Mouse (Mus musculus): ENCODE measurements around the gene Ctrl. TPM values are rescaled to one million over a fixed set of nuclear protein-coding genes. Genes with fewer than 3 reads are reported as not detected.

Ctrl gene
- polyA plus RNA-seq, 1 experiment from 2014 or later = 0.63 TPM

DNA sequence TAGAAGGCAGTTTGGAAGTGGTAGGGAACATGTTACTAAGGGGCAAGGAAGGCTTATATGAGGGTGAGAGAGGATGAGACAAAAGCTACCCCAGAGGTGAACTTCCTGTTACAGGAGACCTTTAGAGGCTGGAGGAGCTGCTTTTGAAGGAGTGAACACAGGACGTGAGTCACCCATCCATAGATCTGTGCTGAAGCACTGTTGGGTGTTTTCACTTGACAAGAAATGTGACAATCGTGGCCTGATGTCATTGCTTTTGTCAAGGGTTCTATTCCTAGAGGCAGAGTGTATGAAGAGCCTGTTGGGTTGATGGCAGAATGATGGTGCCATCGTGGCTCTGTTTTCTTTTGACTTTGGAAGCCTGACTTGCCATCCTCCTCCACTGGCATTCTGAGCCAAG, 14.3 kb downstream of the Ctrl start:
- Histone ChIP-seq H3K9me3 (ENCODE audit: control insufficient read depth) (no peaks in the 10 kb centered on the region), H3K27ac (ENCODE audit: low read depth, low read length) (no peak overlapping the region), H3K4me1 (replicated peaks; ENCODE audit: control insufficient read depth, insufficient read depth, low read length) (no peaks in the 10 kb centered on the region), H3K36me3 (ENCODE audit: control insufficient read depth, insufficient read depth) (peaks cover 8% of the 10 kb centered on the region), H3K9ac (ENCODE audit: low read depth, low read length) (no peak overlapping the region), H3K4me2 (replicated peaks; ENCODE audit: low read depth) (no peak overlapping the region), H3K27me3 (replicated peaks; ENCODE audit: control insufficient read depth, insufficient read depth, low read length) (no peaks in the 10 kb centered on the region), H3K4me3 (ENCODE audit: low read depth, low read length) (no peak overlapping the region)
- no peak for TF ChIP-seq CTCF (IDR thresholded peaks at IDR 0.05; ENCODE audit: low read depth)
- no peak for ATAC-seq
- 85% methylated on average over 3 of the region's 3 CpGs for WGBS

DNA sequence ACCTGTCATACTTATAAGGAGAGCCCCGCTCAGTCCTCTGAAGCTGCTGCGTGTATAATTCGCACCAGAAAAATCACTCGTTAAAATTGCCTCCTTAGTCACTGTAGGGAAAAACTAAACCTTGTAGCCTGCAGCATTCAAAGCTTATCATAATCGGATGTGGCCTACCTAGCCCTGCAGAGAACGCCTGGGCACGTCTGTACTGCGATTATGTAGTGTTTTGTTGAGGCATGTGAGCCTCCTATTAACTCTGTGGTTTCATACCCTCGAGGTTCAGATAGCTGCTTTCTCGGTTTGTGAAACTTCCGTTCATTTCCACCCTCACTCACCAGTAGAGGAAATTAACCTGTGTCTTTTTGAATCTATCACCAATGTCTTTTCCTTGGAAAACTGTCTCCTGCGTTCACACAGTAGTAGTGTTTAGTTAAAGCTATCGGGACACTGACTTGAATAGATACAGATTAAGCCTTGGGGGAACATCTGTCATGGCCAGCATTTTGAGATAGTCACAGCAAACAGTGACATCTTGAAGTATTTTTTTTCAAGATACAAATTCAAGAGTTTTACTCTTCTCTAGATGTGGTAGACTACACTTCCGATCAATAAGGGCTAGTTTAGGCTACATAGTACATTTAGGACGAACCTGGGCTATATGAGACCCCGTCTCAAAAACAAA, 32.6 kb downstream of the Ctrl start:
- H3K36me3 ChIP-seq (ENCODE audit: control insufficient read depth, insufficient read depth) = no peaks in the 10 kb centered on the region
- no peak for ATAC-seq
- 23% methylated on average over 16 of the region's 16 CpGs for WGBS

DNA sequence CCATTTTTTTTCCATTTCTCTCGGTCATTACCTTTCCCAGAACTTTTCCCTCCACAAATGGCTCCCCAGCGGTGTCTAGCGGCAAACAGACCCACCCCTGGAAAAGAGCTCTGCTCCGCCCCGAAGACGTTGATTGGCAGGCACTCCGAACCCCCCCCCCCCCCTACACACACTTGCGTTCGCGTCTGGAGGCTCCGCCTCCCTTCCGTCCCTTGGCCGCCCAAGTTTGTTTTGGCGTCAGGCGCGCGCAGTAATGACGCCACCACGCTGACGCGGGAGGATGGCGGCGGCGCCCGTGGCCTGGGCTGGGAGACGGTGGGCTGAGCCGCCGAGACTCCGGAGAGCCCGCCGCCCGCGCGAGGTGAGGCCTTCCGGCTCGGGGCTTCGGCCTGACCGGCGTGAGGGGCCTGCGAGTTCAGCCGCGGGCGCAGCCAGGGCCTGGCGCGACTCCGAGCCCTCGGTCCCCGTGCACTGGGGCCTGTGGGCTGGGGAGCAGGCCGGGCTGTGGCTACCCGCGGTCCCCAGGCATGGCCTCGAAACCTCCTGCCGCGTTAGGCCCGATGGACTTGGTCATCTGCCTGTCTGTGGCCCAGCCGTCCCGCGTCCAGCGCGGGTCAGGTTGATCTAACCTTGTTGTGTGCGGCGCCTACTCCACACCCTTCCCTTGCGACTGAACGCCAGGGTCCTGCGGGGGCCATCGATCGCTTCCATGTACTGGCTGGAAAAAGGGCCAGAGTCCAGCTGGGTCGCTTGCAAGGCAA, 33.3 kb downstream of the Ctrl start, which contains the start of gene Pskh1:
Pskh1 (plus strand) TSS at position 262 of the 761 bp plus-strand sequence.
- Histone ChIP-seq H3K36me3 (ENCODE audit: control insufficient read depth, insufficient read depth) (no peaks in the 10 kb centered on the region), H3K4me1 (replicated peaks; ENCODE audit: control insufficient read depth, insufficient read depth, low read length) (no peaks in the 10 kb centered on the region), H3K27me3 (replicated peaks; ENCODE audit: control insufficient read depth, insufficient read depth, low read length) (no peaks in the 10 kb centered on the region), H3K27ac (ENCODE audit: low read depth, low read length) (peak within 1 kb of the TSS; percentile 93), H3K9me3 (ENCODE audit: control insufficient read depth) (no peaks in the 10 kb centered on the region), H3K9ac (ENCODE audit: low read depth, low read length) (peak within 1 kb of the TSS; percentile 98), H3K4me3 (ENCODE audit: low read depth, low read length) (peak within 1 kb of the TSS; percentile 98), H3K4me2 (replicated peaks; ENCODE audit: low read depth) (peak within 1 kb of the TSS; percentile 84)
- peak; percentile 94 for ATAC-seq
- under 1% methylated on average over 67 of the region's 68 CpGs for WGBS
- TF ChIP-seq CTCF (IDR thresholded peaks at IDR 0.05; ENCODE audit: low read depth) = peak; percentile 21; the same call in 1 of the 2 replicates

More for the DNA sequence above, 32.6 kb downstream of the Ctrl start:
- Histone ChIP-seq H3K27me3 (replicated peaks; ENCODE audit: control insufficient read depth, insufficient read depth, low read length) (no peaks in the 10 kb centered on the region), H3K9ac (ENCODE audit: low read depth, low read length) (peak overlapping the region; percentile 98), H3K4me3 (ENCODE audit: low read depth, low read length) (peak overlapping the region; percentile 98), H3K9me3 (ENCODE audit: control insufficient read depth) (no peaks in the 10 kb centered on the region), H3K27ac (ENCODE audit: low read depth, low read length) (peak overlapping the region; percentile 93), H3K4me2 (replicated peaks; ENCODE audit: low read depth) (peak overlapping the region; percentile 84), H3K4me1 (replicated peaks; ENCODE audit: control insufficient read depth, insufficient read depth, low read length) (no peaks in the 10 kb centered on the region)
- TF ChIP-seq CTCF (IDR thresholded peaks at IDR 0.05; ENCODE audit: low read depth) = no peak

DNA sequence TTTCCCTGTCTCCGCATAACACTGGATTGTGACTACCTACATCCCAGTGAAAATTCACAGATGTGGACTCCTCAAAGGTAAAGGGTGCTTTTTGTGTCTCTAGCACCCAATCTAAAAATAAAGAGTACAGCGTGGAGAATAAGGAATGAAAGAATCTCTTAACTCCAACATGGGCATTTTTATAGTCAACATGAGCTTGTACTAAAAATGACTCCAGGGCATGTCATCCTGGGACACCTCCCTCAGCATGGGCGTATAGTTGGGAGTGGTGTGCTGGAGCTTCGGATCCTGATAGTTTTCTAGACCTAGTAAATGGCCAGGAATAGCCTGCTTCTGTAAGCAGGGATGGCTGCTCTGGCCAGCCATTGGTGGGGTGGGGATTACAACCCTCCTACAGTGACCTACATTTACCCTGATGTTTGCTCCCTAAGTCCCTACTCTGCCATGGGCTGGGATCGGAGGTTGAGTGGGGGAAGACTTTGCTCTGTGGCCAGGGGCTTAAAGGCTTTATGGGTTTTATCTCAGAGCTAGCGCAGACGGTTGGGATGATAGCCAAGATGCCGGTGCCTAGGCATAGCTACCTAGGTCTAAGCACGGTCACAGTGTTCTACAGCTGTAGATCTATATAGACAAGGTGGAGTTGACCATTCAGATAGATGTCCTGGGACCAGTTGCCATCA, 35.7 kb downstream of the Ctrl start:
- 68% methylated on average over 9 of the region's 9 CpGs for WGBS

DNA sequence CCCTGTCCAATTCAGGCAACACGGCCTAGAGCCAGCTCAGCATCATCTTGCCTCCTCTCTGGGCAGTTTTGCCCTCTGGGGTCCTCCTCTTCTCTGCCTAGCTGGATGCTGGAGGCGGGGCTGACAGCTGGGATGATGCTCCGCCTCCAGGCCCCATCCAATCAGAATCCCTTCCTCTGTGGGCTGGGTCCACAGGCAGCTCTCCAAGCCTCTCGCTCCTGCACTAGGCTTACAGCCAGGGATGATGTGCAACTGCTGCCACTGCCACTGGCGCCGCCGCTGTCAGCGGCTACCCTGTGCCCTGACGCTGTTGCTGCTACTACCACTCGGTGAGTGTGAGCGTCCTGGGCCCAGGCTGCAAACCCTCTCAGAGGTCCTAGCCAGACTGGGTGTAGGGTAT, 40.3 kb downstream of the Ctrl start, which contains the start of gene Nrn1l:
Nrn1l (plus strand) TSS at position 229 of the 400 bp plus-strand sequence.
- no peak within 1 kb of the TSS for H3K4me2 ChIP-seq (replicated peaks; ENCODE audit: low read depth)
- H3K4me1 ChIP-seq (replicated peaks; ENCODE audit: control insufficient read depth, insufficient read depth, low read length) = no peaks in the 10 kb centered on the region
- H3K27me3 ChIP-seq (replicated peaks; ENCODE audit: control insufficient read depth, insufficient read depth, low read length) = no peaks in the 10 kb centered on the region
- H3K36me3 ChIP-seq (ENCODE audit: control insufficient read depth, insufficient read depth) = peaks cover 41% of the 10 kb centered on the region
- WGBS = 21% methylated on average over 11 of the region's 11 CpGs
- H3K9ac ChIP-seq (ENCODE audit: low read depth, low read length) = no peak within 1 kb of the TSS
- no peaks in the 10 kb centered on the region for H3K9me3 ChIP-seq (ENCODE audit: control insufficient read depth)
- peak; percentile 49; the same call in 1 of the 2 replicates for ATAC-seq
- H3K27ac ChIP-seq (ENCODE audit: low read depth, low read length) = no peak within 1 kb of the TSS
- no peak within 1 kb of the TSS for H3K4me3 ChIP-seq (ENCODE audit: low read depth, low read length)
- no peak for TF ChIP-seq CTCF (IDR thresholded peaks at IDR 0.05; ENCODE audit: low read depth)

More for the DNA sequence above, 35.7 kb downstream of the Ctrl start:
- H3K27ac ChIP-seq (ENCODE audit: low read depth, low read length) = no peak overlapping the region
- ATAC-seq = no peak
- no peaks in the 10 kb centered on the region for H3K4me1 ChIP-seq (replicated peaks; ENCODE audit: control insufficient read depth, insufficient read depth, low read length)
- H3K4me3 ChIP-seq (ENCODE audit: low read depth, low read length) = no peak overlapping the region
- H3K36me3 ChIP-seq (ENCODE audit: control insufficient read depth, insufficient read depth) = peaks cover 1% of the 10 kb centered on the region; the same call in 1 of the 2 replicates
- no peaks in the 10 kb centered on the region for H3K27me3 ChIP-seq (replicated peaks; ENCODE audit: control insufficient read depth, insufficient read depth, low read length)
- no peak overlapping the region for H3K4me2 ChIP-seq (replicated peaks; ENCODE audit: low read depth)
- TF ChIP-seq CTCF (IDR thresholded peaks at IDR 0.05; ENCODE audit: low read depth) = no peak
- no peaks in the 10 kb centered on the region for H3K9me3 ChIP-seq (ENCODE audit: control insufficient read depth)
- H3K9ac ChIP-seq (ENCODE audit: low read depth, low read length) = no peak overlapping the region

DNA sequence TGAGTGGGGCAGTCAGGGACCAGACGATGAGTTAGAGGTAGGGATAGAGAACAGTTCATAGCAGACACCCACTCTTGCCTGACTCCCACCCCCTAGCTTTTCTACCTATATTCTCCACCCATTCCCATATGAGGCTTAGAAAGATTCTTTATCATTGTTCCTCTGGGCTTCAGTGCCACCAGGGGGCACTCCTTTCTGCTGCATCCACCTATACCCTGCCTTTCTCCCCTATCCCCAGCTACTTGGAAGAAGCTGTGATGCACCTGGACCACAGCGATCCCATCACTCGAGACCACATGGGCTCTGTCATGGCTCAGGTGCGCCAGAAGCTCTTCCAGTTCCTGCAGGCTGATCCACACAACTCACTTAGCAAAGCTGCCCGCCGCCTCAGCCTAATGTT, 41.2 kb downstream of the Ctrl start:
- Histone ChIP-seq H3K36me3 (ENCODE audit: control insufficient read depth, insufficient read depth) (peaks cover 50% of the 10 kb centered on the region), H3K4me3 (ENCODE audit: low read depth, low read length) (no peak overlapping the region), H3K27ac (ENCODE audit: low read depth, low read length) (no peak overlapping the region), H3K9ac (ENCODE audit: low read depth, low read length) (no peak overlapping the region), H3K4me2 (replicated peaks; ENCODE audit: low read depth) (no peak overlapping the region), H3K9me3 (ENCODE audit: control insufficient read depth) (no peaks in the 10 kb centered on the region), H3K27me3 (replicated peaks; ENCODE audit: control insufficient read depth, insufficient read depth, low read length) (no peaks in the 10 kb centered on the region), H3K4me1 (replicated peaks; ENCODE audit: control insufficient read depth, insufficient read depth, low read length) (no peaks in the 10 kb centered on the region)
- peak; percentile 69 for TF ChIP-seq CTCF (IDR thresholded peaks at IDR 0.05; ENCODE audit: low read depth)
- no peak for ATAC-seq
- WGBS = 88% methylated on average over 6 of the region's 6 CpGs
